Mouse (Mus musculus) gastrocnemius, adult 8-10 months (tissue): ENCODE data around the gene Olfml2b. TPM values are rescaled to one million over a fixed set of nuclear protein-coding genes. Genes with fewer than 3 reads are reported as not detected.

Experiments
- DNase-seq, 2 experiments: peaks; one replicate each; pipeline ENCODE4 v3.0.0; 2022; ENCODE audit warnings: low spot score in 2 of 2
- total RNA-seq, 4 experiments: library from RNA; stranded (reverse); gene quantifications; 2 replicates each; pipeline ENCODE4 v1.2.4; 2022

Gene Olfml2b
- total RNA-seq, 4 experiments from 2014 or later = 1.5 to 3.4 (median 2.0) TPM

GRCm38 (mm10) chr1:170695326-170695725 lies 51.0 kb downstream of the Olfml2b start:
- DNase-seq = peak in 1 of 2 experiments; percentile 20

- no peak for DNase-seq
Observed at GRCm38 (mm10) chr1:170696996-170697395, 52.7 kb downstream of the Olfml2b start.

GRCm38 (mm10) chr1:170697771-170698356 lies 53.5 kb downstream of the Olfml2b start:
- DNase-seq = no peak

GRCm38 (mm10) chr1:170698771-170699170 lies 54.4 kb downstream of the Olfml2b start:
- DNase-seq = no peak

- DNase-seq = no peak
Observed at GRCm38 (mm10) chr1:170699553-170699952, 55.2 kb downstream of the Olfml2b start.

DNA sequence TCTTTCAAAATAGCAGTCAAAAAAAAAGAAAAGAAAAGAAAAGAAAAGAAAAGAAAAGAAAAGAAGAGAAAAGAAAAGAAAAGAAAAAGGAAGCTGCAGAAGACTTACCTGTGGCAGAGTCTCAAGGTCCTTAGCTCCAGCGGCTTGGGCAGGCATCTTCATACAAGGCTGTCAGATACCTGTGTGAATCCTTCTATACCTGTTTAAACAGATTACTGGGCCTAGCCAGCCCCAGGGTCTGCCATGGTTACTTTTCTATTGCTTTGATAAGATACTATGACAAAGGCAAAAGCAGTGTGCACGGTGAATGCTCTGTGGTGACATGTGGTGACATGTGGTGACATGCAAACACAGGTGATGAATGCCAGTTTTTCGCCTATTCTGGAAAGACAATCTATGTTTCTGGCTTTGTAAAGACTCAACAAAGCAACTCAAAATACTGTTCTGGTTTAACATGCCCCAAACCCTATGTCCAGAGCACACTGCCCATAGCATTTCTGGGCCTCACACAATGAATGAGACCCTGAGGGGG lies 56.2 kb downstream of the Olfml2b start:
- no peak for DNase-seq

DNA sequence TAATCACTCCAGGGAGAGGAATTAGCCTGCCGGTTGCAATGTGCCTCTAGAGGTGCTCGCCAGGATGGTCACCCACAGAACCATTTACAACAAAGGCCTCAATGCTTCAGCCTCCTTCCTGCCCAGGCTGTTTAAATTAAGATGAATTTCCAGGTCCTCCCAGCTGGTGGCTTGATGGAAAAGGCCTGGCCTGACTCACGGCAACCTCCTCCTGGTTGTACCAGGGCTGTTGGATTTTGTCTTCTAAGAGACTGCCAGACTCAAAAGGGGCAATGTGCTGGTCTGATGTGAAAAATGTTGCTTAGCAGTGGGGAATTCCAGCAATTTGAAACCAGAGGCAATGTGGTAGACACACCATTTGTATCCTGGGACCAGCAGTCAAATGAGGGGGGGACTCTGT lies 56.8 kb downstream of the Olfml2b start:
- no peak for DNase-seq

GRCm38 (mm10) chr1:170701582-170701981 lies 57.2 kb downstream of the Olfml2b start:
- no peak for DNase-seq

- no peak for DNase-seq
Observed at GRCm38 (mm10) chr1:170702263-170702662, 57.9 kb downstream of the Olfml2b start.

DNA sequence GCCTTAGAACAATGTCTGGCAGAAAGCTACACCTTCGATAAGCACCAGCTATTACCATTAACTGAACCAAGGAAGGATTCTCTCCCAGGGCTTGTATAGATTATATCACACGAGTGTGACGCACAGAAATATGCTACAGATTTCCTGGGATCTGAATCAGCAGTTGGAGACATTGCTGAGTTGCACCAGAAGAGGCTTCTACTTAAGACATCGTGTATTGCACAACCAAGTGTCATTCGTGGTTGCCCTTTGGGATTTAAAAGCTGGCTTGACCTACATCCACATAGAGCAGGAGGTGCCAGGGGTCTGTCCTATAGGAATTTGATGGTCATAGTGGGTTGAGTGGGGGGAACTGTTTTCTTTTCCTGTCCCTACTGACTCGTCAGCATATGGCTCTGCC lies 58.6 kb downstream of the Olfml2b start:
- no peak for DNase-seq

- DNase-seq = no peak
Observed at GRCm38 (mm10) chr1:170704103-170704502, 59.8 kb downstream of the Olfml2b start.

DNA sequence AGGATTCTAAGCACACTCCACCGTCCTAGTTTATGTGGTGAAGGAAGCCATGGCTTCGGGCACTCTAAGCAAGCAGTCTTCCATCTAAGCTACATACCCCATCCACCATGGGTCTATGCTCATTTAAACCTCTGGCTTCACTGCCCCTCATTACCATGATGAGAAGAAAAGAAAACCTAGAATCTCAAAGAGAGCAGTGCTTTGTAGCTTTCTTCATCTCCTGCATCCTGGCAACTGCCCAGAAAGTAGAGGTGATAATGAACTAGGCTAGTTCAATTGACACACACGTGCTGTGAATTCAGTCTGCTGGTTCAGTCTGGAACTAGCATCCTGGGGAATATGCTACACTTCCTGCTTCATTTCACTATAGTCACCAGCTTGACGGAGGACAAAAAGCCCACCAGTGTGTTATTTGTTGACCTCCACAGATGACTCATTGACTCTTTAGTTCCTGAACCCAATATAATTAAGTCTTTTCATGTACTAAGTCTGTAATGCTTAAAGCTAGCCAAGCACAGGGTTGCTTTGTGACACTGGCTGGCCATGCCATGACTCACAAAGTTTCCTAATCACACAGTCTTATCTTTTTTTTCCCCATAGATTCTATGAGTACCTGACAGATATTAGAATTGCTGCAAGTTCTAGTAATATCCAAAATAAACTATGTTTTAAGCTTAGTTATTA lies 60.7 kb downstream of the Olfml2b start:
- DNase-seq = no peak

GRCm38 (mm10) chr1:170706046-170706445 lies 61.7 kb downstream of the Olfml2b start:
- no peak for DNase-seq

DNA sequence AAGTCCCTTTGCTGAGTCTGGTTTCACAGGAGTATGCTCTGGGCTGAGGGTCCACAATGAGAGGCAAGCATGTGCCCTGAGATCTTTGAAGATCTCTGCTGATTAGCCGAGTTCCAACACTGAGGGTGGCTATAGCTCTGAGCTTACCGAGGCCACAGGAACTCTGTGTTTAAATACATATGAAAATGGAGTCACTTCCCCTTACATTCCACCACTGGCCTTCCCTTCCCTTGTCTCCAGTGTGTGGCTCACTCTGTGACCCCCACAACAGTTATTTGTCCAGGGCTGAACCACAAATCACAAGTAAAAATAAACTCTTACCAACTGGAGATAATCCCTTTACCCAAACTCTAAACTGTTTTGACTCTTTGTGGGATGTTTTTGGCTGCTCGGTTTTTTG lies 64.7 kb downstream of the Olfml2b start:
- DNase-seq = no peak

DNA sequence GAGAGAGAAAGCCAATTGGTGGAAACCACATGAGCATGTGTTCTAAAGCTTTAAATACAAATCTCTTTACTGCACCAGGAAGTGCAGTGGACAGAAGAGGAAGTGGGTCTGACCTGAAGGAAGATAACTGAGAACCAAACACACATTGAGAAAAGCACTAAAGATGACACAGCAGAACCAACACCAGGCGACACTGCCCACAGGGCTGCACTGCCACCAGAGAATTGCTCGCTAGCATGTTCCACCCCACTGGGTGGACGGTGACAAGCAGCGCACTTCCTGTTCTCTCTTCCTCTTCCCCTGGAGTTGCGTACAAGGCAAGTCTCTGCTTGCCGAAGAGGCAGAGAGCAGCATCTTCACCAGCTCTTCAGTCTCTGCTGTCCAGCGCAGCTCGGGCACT lies 65.1 kb downstream of the Olfml2b start:
- DNase-seq = no peak

GRCm38 (mm10) chr1:170709969-170710368 lies 65.6 kb downstream of the Olfml2b start:
- no peak for DNase-seq

DNA sequence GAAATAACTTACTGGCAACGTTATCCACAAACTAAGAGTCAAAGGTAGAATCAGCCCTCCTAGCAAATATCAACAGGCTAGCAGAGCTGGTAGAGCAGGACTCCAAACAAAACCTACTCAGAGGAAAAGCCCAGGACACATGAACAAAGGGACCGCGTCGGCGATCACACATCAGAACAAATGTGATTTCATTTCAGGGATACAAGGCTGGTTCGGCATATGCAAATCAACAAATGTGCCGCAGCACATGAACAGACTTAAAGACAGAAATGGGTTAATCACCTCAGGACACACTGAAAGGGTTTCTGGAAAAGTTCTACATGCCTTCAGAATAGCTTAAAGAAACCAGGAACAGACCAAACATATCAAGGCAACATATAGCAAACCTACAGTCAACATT lies 67.4 kb downstream of the Olfml2b start:
- DNase-seq = no peak

DNA sequence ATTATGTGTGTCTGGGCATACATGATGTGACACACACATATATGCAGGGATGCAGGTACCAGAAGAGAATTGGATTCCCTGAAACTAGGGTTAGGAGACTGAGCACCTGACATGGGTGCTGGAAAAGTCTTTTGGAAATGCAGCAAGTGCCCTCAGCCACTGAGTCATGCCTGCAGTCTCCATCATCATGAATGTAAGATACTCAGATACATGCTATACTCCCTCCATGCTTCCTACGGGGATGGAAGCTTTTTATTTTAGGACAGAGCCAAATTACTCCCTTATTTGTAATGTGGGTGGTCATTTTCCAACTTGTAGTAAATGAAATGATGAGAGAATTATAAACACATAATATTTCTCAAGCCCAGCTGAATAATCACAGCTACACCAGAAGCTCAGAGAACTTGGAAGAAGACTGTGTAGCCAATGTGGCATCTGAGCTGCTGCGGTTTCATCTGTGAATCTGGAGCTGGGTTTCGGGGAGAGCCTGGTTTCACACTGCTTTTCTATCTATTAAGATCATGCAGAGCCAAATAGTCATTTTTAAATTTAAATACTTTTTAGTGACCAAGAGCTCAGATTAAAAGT lies 73.0 kb downstream of the Olfml2b start:
- no peak for DNase-seq

DNA sequence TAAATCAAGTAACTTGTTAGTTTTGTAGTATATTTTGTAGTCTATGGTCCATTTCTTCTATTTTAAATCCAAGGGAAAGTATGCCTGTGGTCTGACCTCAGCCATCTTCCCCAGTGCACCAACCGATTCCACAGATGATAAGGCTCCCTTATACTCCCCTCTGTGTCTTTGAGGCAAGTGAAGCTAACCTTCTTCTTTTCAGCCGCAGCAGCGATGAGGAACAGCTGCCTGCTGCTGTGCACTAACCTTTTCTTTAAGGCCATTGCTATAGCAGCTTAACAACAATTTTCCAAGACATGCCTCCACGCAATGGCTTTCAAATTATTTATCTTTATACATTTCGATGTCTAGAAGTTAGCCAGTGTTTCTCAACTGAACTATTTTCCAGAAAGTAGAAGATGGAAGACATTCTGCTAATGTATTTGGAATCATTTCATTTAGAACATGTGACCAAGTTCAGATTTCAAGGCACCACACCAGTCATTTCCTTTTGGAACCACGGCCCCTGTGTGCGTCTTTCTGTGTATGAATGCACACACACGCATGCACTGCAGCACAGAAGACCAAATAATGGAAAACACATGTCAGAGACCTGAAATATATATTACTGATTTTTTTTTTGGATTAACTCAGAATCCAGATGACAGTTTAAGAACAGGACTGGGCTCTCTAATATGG lies 73.9 kb downstream of the Olfml2b start:
- DNase-seq = no peak

DNA sequence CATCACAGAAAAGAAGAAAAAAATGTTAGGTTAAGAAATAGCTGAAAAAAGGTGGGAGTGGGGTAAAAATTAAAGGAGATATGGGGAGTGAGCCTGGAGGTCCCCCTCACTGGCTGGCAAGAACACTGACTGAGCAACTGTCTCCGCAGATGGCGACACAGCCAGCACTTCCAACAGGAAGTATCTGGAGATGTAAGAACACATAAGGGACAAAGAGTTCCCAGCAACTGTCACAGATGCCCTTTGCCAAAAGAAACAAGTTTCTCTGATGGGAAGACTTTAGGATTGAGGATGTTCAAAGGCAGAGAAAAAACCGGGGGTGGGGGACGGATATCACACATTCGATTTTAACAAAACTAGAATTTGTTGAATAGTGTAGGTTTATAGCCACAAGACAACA lies 77.2 kb downstream of the Olfml2b start:
- no peak for DNase-seq

GRCm38 (mm10) chr1:170728524-170728923 lies 84.2 kb downstream of the Olfml2b start:
- DNase-seq = no peak
